Mouse (Mus musculus) ES-E14 (cell line): ENCODE measurements at regions not wholly inside any gene's neighbourhood (a gene's known extent, or its start where the extent isn't known, plus 50 kb on each side); places are given as distances from the start of the nearest gene placed in this dataset.

Experiments
- DNase-seq: peaks from one replicate; pipeline ENCODE4 v3.0.0-alpha.2; 2013; ENCODE audit warnings: low read depth, low spot score
- H3K27ac ChIP-seq: 2 replicates; pipeline ENCODE4 v1.5.1; 2012; ENCODE audit warnings: low read depth, mild to moderate bottlenecking, low read length, moderate library complexity, mixed read lengths; ENCODE audit not compliant: poor library complexity, insufficient read depth, severe bottlenecking
- H3K36me3 ChIP-seq: 2 replicates; pipeline ENCODE4 v1.6.1; 2012; ENCODE audit warnings: mild to moderate bottlenecking, low read length, moderate library complexity, mixed read lengths; ENCODE audit not compliant: control insufficient read depth, poor library complexity, insufficient read depth, severe bottlenecking
- H3K4me1 ChIP-seq, 2 experiments: fragments of 150-350 bp in 1 of 2; sonication (generic) in 1 of 2; 2 replicates each; pipeline ENCODE4 v1.6.1; 2012; ENCODE audit warnings: low read length in 2 of 2, mild to moderate bottlenecking in 1 of 2, mixed read lengths in 1 of 2; ENCODE audit not compliant: control insufficient read depth in 2 of 2, insufficient read depth in 2 of 2, poor library complexity in 1 of 2
- H3K4me3 ChIP-seq, 2 experiments: fragments of 150-350 bp in 1 of 2; sonication (generic) in 1 of 2; 2 replicates each; pipeline ENCODE4 v1.5.1; 2012; ENCODE audit warnings: low read length in 2 of 2, low read depth in 1 of 2, mild to moderate bottlenecking in 1 of 2, mixed read lengths in 1 of 2; ENCODE audit not compliant: insufficient read depth in 1 of 2, poor library complexity in 1 of 2, severe bottlenecking in 1 of 2
- H3K9ac ChIP-seq: 2 replicates; pipeline ENCODE4 v1.6.1; 2012; ENCODE audit warnings: low read depth, mild to moderate bottlenecking, low read length, mixed read lengths; ENCODE audit not compliant: poor library complexity, insufficient read depth, severe bottlenecking
- H3K9me3 ChIP-seq: fragments of 150-350 bp; sonication (generic); 2 replicates; pipeline ENCODE4 v1.6.1; 2012; ENCODE audit warnings: low read depth, mild to moderate bottlenecking, low read length; ENCODE audit not compliant: control insufficient read depth, insufficient read depth
- CHD2 ChIP-seq: IDR thresholded peaks from 2 replicates; pipeline ENCODE4 v1.6.1; 2014; ENCODE audit warnings: mild to moderate bottlenecking, low read depth, low read length, inconsistent platforms
- HCFC1 ChIP-seq: IDR thresholded peaks from 2 replicates; pipeline ENCODE4 v1.6.1; 2012; ENCODE audit warnings: low read length, inconsistent platforms, borderline replicate concordance; ENCODE audit not compliant: insufficient read depth
- MAFK ChIP-seq: IDR thresholded peaks from 2 replicates; pipeline ENCODE4 v1.6.1; 2014; ENCODE audit warnings: mild to moderate bottlenecking, low read depth, low read length, inconsistent platforms; ENCODE audit not compliant: insufficient read depth
- ZC3H11A ChIP-seq: IDR thresholded peaks from 2 replicates; pipeline ENCODE4 v1.6.1; 2012; ENCODE audit warnings: low read depth, mild to moderate bottlenecking, inconsistent platforms, low read length, borderline replicate concordance
- ZNF384 ChIP-seq: IDR thresholded peaks from 2 replicates; pipeline ENCODE4 v1.6.1; 2012; ENCODE audit warnings: low read depth, low read length, inconsistent platforms
- in situ Hi-C, 2 experiments: fragments of 600-800 bp; cut with MboI; formaldehyde crosslinking; loops; one replicate each; pipeline ENCODE4 v1.15.1; 2025; ENCODE audit warnings: low sequenced_read_pairs in 2 of 2, inconsistent platforms in 1 of 2; ENCODE audit not compliant: unreplicated experiment in 2 of 2

GRCm38 (mm10) chr13:102625836-102626340, 67.5 kb upstream of the Cd180 start:
- Histone ChIP-seq H3K36me3 (no peaks in the 10 kb centered on the region), H3K9ac (no peak overlapping the region), H3K27ac (no peak overlapping the region), H3K4me3 (no peak overlapping the region), H3K4me1 (no peaks in the 10 kb centered on the region), H3K9me3 (no peaks in the 10 kb centered on the region)
- no peak for TF ChIP-seq ZC3H11A
- no peak for TF ChIP-seq HCFC1
- TF ChIP-seq MAFK = no peak
- TF ChIP-seq ZNF384 = no peak
- no peak for TF ChIP-seq CHD2
- in situ Hi-C loops = no loop called here
- no peak for DNase-seq

- H3K27ac ChIP-seq = no peak overlapping the region
- no peaks in the 10 kb centered on the region for H3K9me3 ChIP-seq
- no peaks in the 10 kb centered on the region for H3K36me3 ChIP-seq
- in situ Hi-C loops = no loop called here
- no peak for TF ChIP-seq ZNF384
- TF ChIP-seq ZC3H11A = no peak
- TF ChIP-seq HCFC1 = no peak
- no peak for TF ChIP-seq MAFK
- TF ChIP-seq CHD2 = no peak
- DNase-seq = no peak
- no peak overlapping the region for H3K4me3 ChIP-seq
- no peaks in the 10 kb centered on the region for H3K4me1 ChIP-seq
- no peak overlapping the region for H3K9ac ChIP-seq
Observed at GRCm38 (mm10) chr13:102627786-102628185, 65.6 kb upstream of the Cd180 start.

DNA sequence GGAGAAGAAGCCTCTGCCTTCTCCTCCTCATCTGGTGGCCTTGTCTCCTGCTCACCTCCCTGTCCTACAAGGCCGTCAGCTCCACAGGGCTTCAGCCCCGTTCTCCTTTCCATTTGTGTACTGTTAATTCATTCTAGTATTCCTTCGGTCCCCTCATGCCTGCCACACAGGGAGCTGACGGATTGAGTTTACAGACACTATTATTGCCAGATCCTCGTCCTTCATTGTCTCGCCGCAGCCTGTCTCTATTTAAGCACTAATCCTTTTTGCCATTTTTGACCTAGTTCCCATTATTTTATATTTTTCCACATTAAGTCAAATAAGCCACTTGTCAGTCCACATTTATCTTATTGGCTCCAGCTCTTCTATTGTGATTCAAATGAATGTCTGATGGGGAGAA, 64.2 kb upstream of the Cd180 start:
- no peak for TF ChIP-seq CHD2
- no peak for TF ChIP-seq ZNF384
- TF ChIP-seq MAFK = no peak
- TF ChIP-seq ZC3H11A = no peak
- no peak for TF ChIP-seq HCFC1
- H3K36me3 ChIP-seq = no peaks in the 10 kb centered on the region
- no peaks in the 10 kb centered on the region for H3K4me1 ChIP-seq
- in situ Hi-C loops = no loop called here
- H3K27ac ChIP-seq = no peak overlapping the region
- H3K4me3 ChIP-seq = no peak overlapping the region
- no peaks in the 10 kb centered on the region for H3K9me3 ChIP-seq
- no peak overlapping the region for H3K9ac ChIP-seq
- no peak for DNase-seq

- in situ Hi-C loops = no loop called here
- H3K4me1 ChIP-seq = no peaks in the 10 kb centered on the region
- no peak overlapping the region for H3K9ac ChIP-seq
- no peak overlapping the region for H3K4me3 ChIP-seq
- no peak overlapping the region for H3K27ac ChIP-seq
- no peaks in the 10 kb centered on the region for H3K9me3 ChIP-seq
- H3K36me3 ChIP-seq = no peaks in the 10 kb centered on the region
- TF ChIP-seq HCFC1 (no peak), MAFK (no peak), ZNF384 (no peak), ZC3H11A (no peak), CHD2 (no peak)
- no peak for DNase-seq
Observed at GRCm38 (mm10) chr13:102634236-102634957, 59.0 kb upstream of the Cd180 start.
